Mouse (Mus musculus) liver, embryonic 14.5 days (tissue): ENCODE measurements at regions not wholly inside any gene's neighbourhood (a gene's known extent, or its start where the extent isn't known, plus 50 kb on each side); places are given as distances from the start of the nearest gene placed in this dataset.

ENCODE experiments used
- CTCF ChIP-seq: IDR thresholded peaks from 2 replicates; pipeline ENCODE4 v1.5.1; 2016; ENCODE audit warnings: antibody characterized with exemption, low read depth, control low read depth
- EP300 ChIP-seq: IDR thresholded peaks from 2 replicates; pipeline ENCODE4 v1.6.1; 2016; ENCODE audit warnings: antibody characterized with exemption, low read depth

- no peak for TF ChIP-seq CTCF
- TF ChIP-seq EP300: no peak
Measured at GRCm38 (mm10) chr1:185655021-185655420, 200.4 kb downstream of the Slc30a10 start.
